ENCODE assay signal across 21 mouse cellular contexts in genomic region chr10:41890537-41890936, GRCm38 (mm10).
DNase-seq lines count a peak whose midpoint lies in the region; ATAC-seq and TF ChIP-seq lines count a peak whose summit lies in the region.
"Had no signal": no experiment of that assay in that cellular context is flagged by ENCODE, and none has a peak within 500 bp of the region (broad histone marks: within the 10 kb centered on the region; RNA-seq: fewer than 3 reads in every experiment).

No protein-coding gene starts in this region.

- peaks cover 51% of the 10 kb centered on the region for H3K4me1 ChIP-seq in liver, embryonic 13.5 days (replicated peaks)
- H3K4me1 ChIP-seq in bone marrow macrophage, adult 2 months (ENCODE audit: control insufficient read depth, insufficient read depth, low read length), result peaks cover 34% of the 10 kb centered on the region

- no peak for ATAC-seq in liver, embryonic 13.5 days (ENCODE audit: low read depth)
- ATAC-seq: activated CD4-positive, CD25-positive, alpha-beta regulatory T cell, adult 4 months; forebrain, embryonic 16.5 days; Patski had no signal

- H3K36me3 ChIP-seq in liver, embryonic 13.5 days, result no peaks in the 10 kb centered on the region
- H3K36me3 ChIP-seq: embryonic facial prominence, embryonic 12.5 days; forebrain, embryonic 12.5 days; hindbrain, embryonic 15.5 days had no signal

- H3K9me3 ChIP-seq in liver, embryonic 13.5 days (replicated peaks), result no peaks in the 10 kb centered on the region
- H3K9me3 ChIP-seq: embryonic facial prominence, embryonic 12.5 days; forebrain, embryonic 12.5 days; hindbrain, embryonic 15.5 days had no signal

- intact Hi-C loops in heart, postnatal 25 days (cut with DNase I), result loop anchor here (5.0 kb wide), 1 partner anchor 387 kb away; the partner anchor contains the start of gene Foxo3

- no peak for TF ChIP-seq POLR2A in bone marrow macrophage, adult 2 months (IDR thresholded peaks at IDR 0.05; ENCODE audit: borderline replicate concordance, low read depth, low read length)

- H3K4me3 ChIP-seq in liver, embryonic 13.5 days (replicated peaks), result no peak overlapping the region
- peak overlapping the region; percentile 27 for H3K4me3 ChIP-seq in bone marrow macrophage, adult 2 months (ENCODE audit: insufficient read depth, low read length)
- H3K4me3 ChIP-seq: embryonic facial prominence, embryonic 12.5 days; forebrain, embryonic 12.5 days; hindbrain, embryonic 15.5 days had no signal

- H3K27me3 ChIP-seq in liver, embryonic 13.5 days, result no peaks in the 10 kb centered on the region
- H3K27me3 ChIP-seq: CH12.LX; embryonic facial prominence, embryonic 12.5 days; forebrain, embryonic 12.5 days; hindbrain, embryonic 15.5 days; Patski had no signal

- H3K27ac ChIP-seq in liver, embryonic 13.5 days, result no peak overlapping the region
- H3K27ac ChIP-seq in bone marrow macrophage, adult 2 months (ENCODE audit: insufficient read depth, low read depth, low read length), result no peak overlapping the region
- H3K27ac ChIP-seq: embryonic facial prominence, embryonic 12.5 days; forebrain, embryonic 12.5 days; hindbrain, embryonic 15.5 days had no signal

- TF ChIP-seq CTCF in bone marrow macrophage, adult 2 months (IDR thresholded peaks at IDR 0.05; ENCODE audit: low read depth, low read length), result no peak

- no peak overlapping the region for H3K9ac ChIP-seq in liver, embryonic 13.5 days
- H3K9ac ChIP-seq: embryonic facial prominence, embryonic 12.5 days; forebrain, embryonic 12.5 days; hindbrain, embryonic 15.5 days had no signal

- peak; percentile 88 for DNase-seq in heart, adult 11 months
- no peak for DNase-seq in heart, postnatal 25 days (ENCODE audit: low spot score)
- DNase-seq in liver, embryonic 13.5 days, result no peak
- DNase-seq in liver, result no peak
- DNase-seq in gonadal fat pad, adult 2 months (ENCODE audit: low read depth), result peak; percentile 88
- DNase-seq in ovary, postnatal 36 days (ENCODE audit: low spot score), result no peak
- DNase-seq: adrenal gland, postnatal 14 days; cerebellum, adult 18-20 months; cerebellum, postnatal 14 days; embryo, embryonic 11 days; gastrocnemius, postnatal 25 days; heart, postnatal 36 days had no signal

- H3K4me2 ChIP-seq in liver, embryonic 13.5 days, result 0 out of 2 replicates have a peak overlapping the region, but pooled peaks have one; percentile 5
- H3K4me2 ChIP-seq: embryonic facial prominence, embryonic 12.5 days; forebrain, embryonic 12.5 days; heart, embryonic 11.5 days; hindbrain, embryonic 15.5 days had no signal

Comparison
In these comparisons a context has a peak if more than half of its experiments do, and no peak if none do; other contexts are left out.
1. DNase-seq: peak in heart, adult 11 months (single experiment) and gonadal fat pad, adult 2 months (single experiment); none in heart, postnatal 25 days (single experiment), liver, embryonic 13.5 days (single experiment), liver (single experiment) and ovary, postnatal 36 days (single experiment).